Mouse (Mus musculus): ENCODE data around the gene Gm1113. TPM values are rescaled to one million over a fixed set of nuclear protein-coding genes. Genes with fewer than 3 reads are reported as not detected.
A peak's percentile ranks its signal among the peaks of the same experiment; 100 is the strongest.

Gm1113 gene
- polyA plus RNA-seq, 1 experiment from 2014 or later = not detected

DNA sequence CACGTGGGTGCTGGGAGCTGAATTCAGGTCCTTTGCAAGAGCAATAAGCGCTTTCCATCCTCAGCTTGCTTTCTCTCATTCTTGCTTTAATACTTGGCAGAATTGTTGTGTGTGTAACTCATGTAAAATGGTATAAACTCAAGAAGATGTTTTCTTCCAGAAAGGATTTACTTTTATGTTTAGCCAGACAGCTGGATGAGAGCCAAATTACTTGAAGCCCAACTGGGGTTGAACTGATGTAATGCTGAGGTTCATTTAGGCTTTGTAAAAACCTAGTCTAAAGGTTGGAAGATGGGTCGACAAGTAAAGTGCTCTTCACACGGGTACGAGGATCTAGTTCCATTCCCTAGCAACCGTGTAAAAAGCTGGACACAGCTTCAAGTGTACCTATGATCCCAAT lies 18.1 kb downstream of the Gm1113 start:
- Histone ChIP-seq H3K4me2 (ENCODE audit: low read length) (no peak overlapping the region), H3K27me3 (replicated peaks; ENCODE audit: control insufficient read depth, insufficient read depth, low read length) (no peaks in the 10 kb centered on the region), H3K4me3 (ENCODE audit: low read depth, low read length) (no peak overlapping the region), H3K9me3 (ENCODE audit: control insufficient read depth, low read length) (no peaks in the 10 kb centered on the region), H3K27ac (ENCODE audit: low read depth) (no peak overlapping the region), H3K36me3 (ENCODE audit: control insufficient read depth, insufficient read depth, low read length) (peaks cover 63% of the 10 kb centered on the region), H3K9ac (ENCODE audit: low read length) (no peak overlapping the region), H3K4me1 (replicated peaks; ENCODE audit: control insufficient read depth, insufficient read depth, low read length) (no peaks in the 10 kb centered on the region)
- ATAC-seq (replicated peaks; ENCODE audit: low FRiP score, low TSS enrichment, low read depth) = no peak
- no peak for DNase-seq (ENCODE audit: low spot score)
- WGBS = 81% methylated on average over 6 of the region's 6 CpGs

DNA sequence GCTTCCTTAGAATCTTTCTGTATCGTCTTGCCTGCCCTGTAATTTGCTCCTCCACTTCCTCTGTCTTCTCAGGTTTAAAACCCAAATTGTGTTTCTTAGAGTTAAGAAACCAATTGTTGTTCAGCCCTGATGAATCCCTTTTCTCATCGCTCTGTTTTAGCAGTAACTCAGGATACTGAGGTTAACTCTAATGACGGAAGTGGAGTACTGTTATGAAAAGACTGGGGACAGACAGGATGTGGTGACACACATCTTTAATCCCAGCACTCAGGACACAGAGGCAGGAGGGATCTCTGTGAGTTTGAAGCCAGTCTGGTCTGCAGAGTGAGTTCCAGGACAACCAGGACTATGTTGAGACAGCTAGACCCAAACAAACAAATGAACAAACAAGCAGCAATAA lies 22.6 kb downstream of the Gm1113 start:
- no peaks in the 10 kb centered on the region for H3K9me3 ChIP-seq (ENCODE audit: control insufficient read depth, low read length)
- no peak for DNase-seq (ENCODE audit: low spot score)
- ATAC-seq (replicated peaks; ENCODE audit: low FRiP score, low TSS enrichment, low read depth) = no peak
- H3K4me2 ChIP-seq (ENCODE audit: low read length) = no peak overlapping the region
- no peak overlapping the region for H3K27ac ChIP-seq (ENCODE audit: low read depth)
- H3K4me3 ChIP-seq (ENCODE audit: low read depth, low read length) = no peak overlapping the region
- 82% methylated on average over 3 of the region's 3 CpGs for WGBS
- H3K9ac ChIP-seq (ENCODE audit: low read length) = no peak overlapping the region
- no peaks in the 10 kb centered on the region for H3K4me1 ChIP-seq (replicated peaks; ENCODE audit: control insufficient read depth, insufficient read depth, low read length)
- H3K27me3 ChIP-seq (replicated peaks; ENCODE audit: control insufficient read depth, insufficient read depth, low read length) = no peaks in the 10 kb centered on the region
- peaks cover 49% of the 10 kb centered on the region for H3K36me3 ChIP-seq (ENCODE audit: control insufficient read depth, insufficient read depth, low read length)

DNA sequence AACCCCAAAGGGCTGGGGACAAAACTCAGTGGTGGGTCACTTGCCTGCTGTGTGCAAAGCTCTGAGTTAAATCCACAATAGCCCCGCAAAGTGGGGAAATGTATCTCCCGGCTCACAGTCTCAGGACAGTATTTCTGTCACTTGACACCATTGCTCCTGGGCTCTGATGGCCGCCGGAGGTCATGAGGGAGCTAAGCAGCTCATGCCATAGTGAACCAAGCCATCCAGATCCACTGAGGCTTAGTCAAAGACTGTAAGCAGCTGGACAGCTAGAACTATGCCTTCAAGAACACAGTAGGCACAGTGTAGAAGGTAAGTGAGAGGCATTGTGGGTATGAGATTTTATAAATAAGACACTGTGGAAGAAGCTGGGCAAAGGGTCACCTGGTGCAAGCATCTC lies 23.1 kb downstream of the Gm1113 start:
- Histone ChIP-seq H3K9ac (ENCODE audit: low read length) (no peak overlapping the region), H3K9me3 (ENCODE audit: control insufficient read depth, low read length) (no peaks in the 10 kb centered on the region), H3K4me3 (ENCODE audit: low read depth, low read length) (no peak overlapping the region), H3K27me3 (replicated peaks; ENCODE audit: control insufficient read depth, insufficient read depth, low read length) (no peaks in the 10 kb centered on the region), H3K27ac (ENCODE audit: low read depth) (no peak overlapping the region), H3K36me3 (ENCODE audit: control insufficient read depth, insufficient read depth, low read length) (peaks cover 46% of the 10 kb centered on the region), H3K4me2 (ENCODE audit: low read length) (no peak overlapping the region), H3K4me1 (replicated peaks; ENCODE audit: control insufficient read depth, insufficient read depth, low read length) (no peaks in the 10 kb centered on the region)
- DNase-seq (ENCODE audit: low spot score) (no peak), ATAC-seq (replicated peaks; ENCODE audit: low FRiP score, low TSS enrichment, low read depth) (no peak)
- 55% methylated on average over 4 of the region's 4 CpGs for WGBS

DNA sequence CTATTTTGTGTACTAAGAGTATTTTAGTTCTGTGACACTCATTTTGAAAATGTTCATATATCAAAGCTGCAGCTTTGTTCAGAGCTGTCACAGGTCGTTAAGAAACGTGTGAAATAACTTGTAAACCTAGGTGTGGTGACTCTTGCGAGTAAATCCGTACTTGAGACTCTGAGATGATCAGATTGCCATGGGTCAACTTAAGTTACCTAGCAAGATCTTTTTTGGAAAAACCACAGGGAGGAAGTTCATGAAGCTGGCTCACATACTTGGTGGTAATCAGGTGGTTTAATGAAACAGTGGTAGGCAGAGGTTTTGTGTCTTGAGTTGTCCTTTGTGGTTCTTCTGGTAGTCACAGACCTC lies 24.4 kb downstream of the Gm1113 start:
- Histone ChIP-seq H3K9me3 (ENCODE audit: control insufficient read depth, low read length) (no peaks in the 10 kb centered on the region), H3K27me3 (replicated peaks; ENCODE audit: control insufficient read depth, insufficient read depth, low read length) (no peaks in the 10 kb centered on the region), H3K4me2 (ENCODE audit: low read length) (no peak overlapping the region), H3K4me3 (ENCODE audit: low read depth, low read length) (no peak overlapping the region), H3K4me1 (replicated peaks; ENCODE audit: control insufficient read depth, insufficient read depth, low read length) (no peaks in the 10 kb centered on the region), H3K27ac (ENCODE audit: low read depth) (no peak overlapping the region), H3K36me3 (ENCODE audit: control insufficient read depth, insufficient read depth, low read length) (peaks cover 47% of the 10 kb centered on the region), H3K9ac (ENCODE audit: low read length) (no peak overlapping the region)
- DNase-seq (ENCODE audit: low spot score) (no peak), ATAC-seq (replicated peaks; ENCODE audit: low FRiP score, low TSS enrichment, low read depth) (no peak)
- WGBS = 64% methylated on average over 4 of the region's 4 CpGs

DNA sequence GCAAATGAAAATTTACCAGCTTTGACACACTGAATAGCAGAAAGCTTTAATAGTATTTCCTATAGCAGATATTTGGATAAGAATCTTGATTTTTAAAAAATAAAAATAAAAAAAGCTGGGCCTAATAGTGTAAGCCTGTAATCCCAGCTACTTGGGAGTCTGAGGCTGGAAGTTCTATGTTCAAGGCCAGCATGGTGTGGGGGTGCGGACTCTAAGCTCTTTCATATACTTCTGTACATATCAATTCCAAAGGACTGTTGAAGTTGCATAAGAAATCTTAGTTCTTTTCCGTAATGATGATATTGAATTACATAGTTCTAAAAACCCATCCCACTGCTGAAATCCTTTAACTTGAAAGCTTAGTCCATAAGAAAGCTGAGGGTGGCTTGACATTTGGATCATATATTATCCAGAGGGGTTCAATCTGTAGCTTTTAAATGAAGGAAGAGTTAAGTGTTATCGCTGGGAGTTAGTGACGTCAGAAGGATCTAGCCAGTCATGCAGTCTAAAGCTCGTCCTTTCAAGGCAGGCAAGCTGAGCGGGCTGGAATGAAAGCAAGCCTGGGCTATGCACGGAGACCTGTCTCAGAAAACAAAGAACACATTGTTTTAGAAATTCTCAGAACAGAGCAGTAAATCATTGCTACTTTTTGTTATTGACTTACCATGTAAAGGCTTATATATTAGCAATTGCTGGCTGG lies 24.9 kb downstream of the Gm1113 start:
- Histone ChIP-seq H3K9me3 (ENCODE audit: control insufficient read depth, low read length) (no peaks in the 10 kb centered on the region), H3K4me3 (ENCODE audit: low read depth, low read length) (no peak overlapping the region), H3K36me3 (ENCODE audit: control insufficient read depth, insufficient read depth, low read length) (peaks cover 44% of the 10 kb centered on the region), H3K4me2 (ENCODE audit: low read length) (no peak overlapping the region), H3K27ac (ENCODE audit: low read depth) (0 out of 2 replicates have a peak overlapping the region, but pooled peaks have one; percentile 16), H3K9ac (ENCODE audit: low read length) (no peak overlapping the region), H3K27me3 (replicated peaks; ENCODE audit: control insufficient read depth, insufficient read depth, low read length) (no peaks in the 10 kb centered on the region), H3K4me1 (replicated peaks; ENCODE audit: control insufficient read depth, insufficient read depth, low read length) (no peaks in the 10 kb centered on the region)
- 61% methylated on average over 7 of the region's 7 CpGs for WGBS
- DNase-seq (ENCODE audit: low spot score) = no peak
- ATAC-seq (replicated peaks; ENCODE audit: low FRiP score, low TSS enrichment, low read depth) = peak; percentile 89

DNA sequence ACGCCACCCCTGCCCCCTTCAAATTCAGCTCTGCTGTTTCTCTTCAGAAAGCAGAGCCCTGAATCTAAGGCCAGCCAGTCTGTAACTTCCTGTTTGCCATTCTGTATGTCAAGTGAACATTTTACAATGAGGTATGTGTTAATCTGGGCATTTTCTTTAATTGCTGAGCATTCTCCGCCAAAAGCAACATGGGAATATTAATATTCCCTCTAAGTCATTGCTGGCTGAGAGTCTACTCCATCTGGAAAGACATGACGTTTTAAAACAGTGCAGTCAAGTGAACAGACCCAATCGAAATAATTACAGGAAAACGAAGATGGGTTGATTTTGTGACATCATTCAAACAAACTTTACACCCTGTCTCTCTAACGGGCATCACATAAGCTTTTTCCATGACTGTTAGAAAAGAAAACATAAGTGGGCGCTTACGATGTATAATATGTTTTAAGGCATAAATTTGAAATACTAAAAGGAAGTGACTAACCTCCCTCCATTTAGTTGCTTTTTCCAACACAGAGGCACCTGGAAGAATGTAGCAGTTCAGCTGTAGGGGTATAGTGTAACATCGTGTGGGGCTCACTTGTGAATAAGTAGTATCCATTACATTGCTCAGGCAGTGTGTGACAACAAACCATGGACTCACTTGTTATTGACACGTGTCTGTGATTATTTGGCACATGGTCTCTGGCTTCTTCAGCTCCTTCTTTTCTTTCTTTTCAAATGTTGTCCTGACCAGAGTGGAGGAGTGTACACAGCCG lies 26.8 kb downstream of the Gm1113 start:
- 84% methylated on average over 11 of the region's 11 CpGs for WGBS
- Histone ChIP-seq H3K36me3 (ENCODE audit: control insufficient read depth, insufficient read depth, low read length) (peaks cover 51% of the 10 kb centered on the region), H3K4me2 (ENCODE audit: low read length) (no peak overlapping the region), H3K9ac (ENCODE audit: low read length) (no peak overlapping the region), H3K27ac (ENCODE audit: low read depth) (no peak overlapping the region), H3K4me1 (replicated peaks; ENCODE audit: control insufficient read depth, insufficient read depth, low read length) (no peaks in the 10 kb centered on the region), H3K27me3 (replicated peaks; ENCODE audit: control insufficient read depth, insufficient read depth, low read length) (no peaks in the 10 kb centered on the region), H3K9me3 (ENCODE audit: control insufficient read depth, low read length) (no peaks in the 10 kb centered on the region), H3K4me3 (ENCODE audit: low read depth, low read length) (no peak overlapping the region)
- ATAC-seq (replicated peaks; ENCODE audit: low FRiP score, low TSS enrichment, low read depth) (no peak), DNase-seq (ENCODE audit: low spot score) (no peak)

DNA sequence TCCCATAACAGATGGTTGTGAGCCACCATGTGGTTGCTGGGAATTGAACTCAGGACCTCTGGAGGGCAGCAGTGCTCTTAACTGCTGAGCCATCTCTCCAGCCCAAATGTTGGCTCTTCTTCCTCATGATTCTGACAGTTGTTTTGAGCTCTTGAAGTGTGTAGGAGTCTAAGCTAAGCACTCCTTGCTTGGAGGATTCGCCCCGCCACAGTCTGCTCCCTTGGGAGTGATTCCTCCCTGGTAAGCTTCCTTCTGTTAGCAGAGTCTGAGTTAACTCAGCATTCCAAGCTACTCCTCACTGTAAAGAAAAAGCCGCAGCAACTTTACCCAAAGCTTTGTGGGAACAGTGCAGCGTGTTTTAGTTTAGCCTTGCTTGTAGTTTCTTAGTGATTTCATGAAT lies 29.6 kb downstream of the Gm1113 start:
- Histone ChIP-seq H3K9ac (ENCODE audit: low read length) (no peak overlapping the region), H3K27ac (ENCODE audit: low read depth) (no peak overlapping the region), H3K4me2 (ENCODE audit: low read length) (no peak overlapping the region), H3K36me3 (ENCODE audit: control insufficient read depth, insufficient read depth, low read length) (peaks cover 65% of the 10 kb centered on the region), H3K27me3 (replicated peaks; ENCODE audit: control insufficient read depth, insufficient read depth, low read length) (no peaks in the 10 kb centered on the region), H3K4me1 (replicated peaks; ENCODE audit: control insufficient read depth, insufficient read depth, low read length) (no peaks in the 10 kb centered on the region), H3K9me3 (ENCODE audit: control insufficient read depth, low read length) (no peaks in the 10 kb centered on the region), H3K4me3 (ENCODE audit: low read depth, low read length) (no peak overlapping the region)
- DNase-seq (ENCODE audit: low spot score) = no peak
- WGBS = 75% methylated on average over 4 of the region's 4 CpGs
- no peak for ATAC-seq (replicated peaks; ENCODE audit: low FRiP score, low TSS enrichment, low read depth)

DNA sequence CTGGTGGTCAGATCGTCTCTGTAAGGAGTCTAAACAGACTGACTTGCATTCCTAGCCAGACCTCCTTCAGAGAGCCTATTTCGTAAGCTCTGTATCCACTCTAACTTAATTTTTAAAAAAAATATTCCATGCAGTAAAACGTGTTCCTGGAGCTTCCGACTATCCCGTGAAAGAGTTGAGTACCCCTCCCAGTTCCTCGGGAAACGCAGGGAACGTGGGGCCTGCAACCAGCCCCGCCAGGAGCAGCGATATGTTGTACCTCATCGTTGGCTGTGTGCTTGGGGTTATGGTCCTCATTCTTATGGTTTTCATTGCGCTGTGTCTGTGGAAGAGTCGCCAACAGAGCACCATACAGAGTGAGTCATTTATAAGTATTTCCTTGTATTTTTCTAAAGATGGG lies 31.5 kb downstream of the Gm1113 start:
- no peak overlapping the region for H3K4me2 ChIP-seq (ENCODE audit: low read length)
- no peaks in the 10 kb centered on the region for H3K9me3 ChIP-seq (ENCODE audit: control insufficient read depth, low read length)
- no peaks in the 10 kb centered on the region for H3K27me3 ChIP-seq (replicated peaks; ENCODE audit: control insufficient read depth, insufficient read depth, low read length)
- H3K4me3 ChIP-seq (ENCODE audit: low read depth, low read length) = no peak overlapping the region
- H3K36me3 ChIP-seq (ENCODE audit: control insufficient read depth, insufficient read depth, low read length) = peaks cover 74% of the 10 kb centered on the region
- no peaks in the 10 kb centered on the region for H3K4me1 ChIP-seq (replicated peaks; ENCODE audit: control insufficient read depth, insufficient read depth, low read length)
- WGBS = 74% methylated on average over 13 of the region's 13 CpGs
- H3K9ac ChIP-seq (ENCODE audit: low read length) = no peak overlapping the region
- no peak overlapping the region for H3K27ac ChIP-seq (ENCODE audit: low read depth)
- no peak for DNase-seq (ENCODE audit: low spot score)
- ATAC-seq (replicated peaks; ENCODE audit: low FRiP score, low TSS enrichment, low read depth) = no peak

DNA sequence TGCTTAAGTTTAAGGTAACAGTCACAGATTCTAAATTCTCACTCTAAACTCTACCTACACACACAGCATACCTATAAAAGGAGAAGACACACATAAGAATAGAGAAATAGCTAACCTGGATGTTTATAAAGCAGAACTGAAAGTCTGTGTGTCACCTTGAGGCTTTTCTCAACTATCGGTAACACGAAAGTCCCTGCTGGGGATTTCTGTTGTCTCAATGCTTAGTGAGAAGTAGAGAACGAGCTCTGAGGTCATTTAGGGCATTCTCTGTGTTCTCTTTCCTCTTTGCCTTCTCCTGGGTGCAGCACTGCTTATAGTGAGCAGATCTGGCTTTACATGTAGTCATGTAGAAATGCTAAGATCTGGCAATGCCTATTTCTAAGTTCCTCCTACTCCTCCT lies 34.1 kb downstream of the Gm1113 start:
- ATAC-seq (replicated peaks; ENCODE audit: low FRiP score, low TSS enrichment, low read depth) (no peak), DNase-seq (ENCODE audit: low spot score) (no peak)
- Histone ChIP-seq H3K9ac (ENCODE audit: low read length) (no peak overlapping the region), H3K27ac (ENCODE audit: low read depth) (no peak overlapping the region), H3K4me2 (ENCODE audit: low read length) (no peak overlapping the region), H3K27me3 (replicated peaks; ENCODE audit: control insufficient read depth, insufficient read depth, low read length) (no peaks in the 10 kb centered on the region), H3K9me3 (ENCODE audit: control insufficient read depth, low read length) (no peaks in the 10 kb centered on the region), H3K36me3 (ENCODE audit: control insufficient read depth, insufficient read depth, low read length) (peaks cover 66% of the 10 kb centered on the region), H3K4me3 (ENCODE audit: low read depth, low read length) (no peak overlapping the region), H3K4me1 (replicated peaks; ENCODE audit: control insufficient read depth, insufficient read depth, low read length) (no peaks in the 10 kb centered on the region)
- WGBS = 83% methylated on average over 3 of the region's 3 CpGs

Measured in intestine, embryonic 14.5 days (tissue).